Mouse (Mus musculus): ENCODE measurements around the gene Fbxl18. TPM values are rescaled to one million over a fixed set of nuclear protein-coding genes. Genes with fewer than 3 reads are reported as not detected.

Fbxl18 gene
- total RNA-seq (2014; rRNA removed) (24.9 and 38.0 TPM in 2 replicates), polyA plus RNA-seq (2015; fragmentation: Nextera tagmentation; extraction: Ambion mirVana) (14.9 and 27.0 TPM in 2 replicates)

DNA sequence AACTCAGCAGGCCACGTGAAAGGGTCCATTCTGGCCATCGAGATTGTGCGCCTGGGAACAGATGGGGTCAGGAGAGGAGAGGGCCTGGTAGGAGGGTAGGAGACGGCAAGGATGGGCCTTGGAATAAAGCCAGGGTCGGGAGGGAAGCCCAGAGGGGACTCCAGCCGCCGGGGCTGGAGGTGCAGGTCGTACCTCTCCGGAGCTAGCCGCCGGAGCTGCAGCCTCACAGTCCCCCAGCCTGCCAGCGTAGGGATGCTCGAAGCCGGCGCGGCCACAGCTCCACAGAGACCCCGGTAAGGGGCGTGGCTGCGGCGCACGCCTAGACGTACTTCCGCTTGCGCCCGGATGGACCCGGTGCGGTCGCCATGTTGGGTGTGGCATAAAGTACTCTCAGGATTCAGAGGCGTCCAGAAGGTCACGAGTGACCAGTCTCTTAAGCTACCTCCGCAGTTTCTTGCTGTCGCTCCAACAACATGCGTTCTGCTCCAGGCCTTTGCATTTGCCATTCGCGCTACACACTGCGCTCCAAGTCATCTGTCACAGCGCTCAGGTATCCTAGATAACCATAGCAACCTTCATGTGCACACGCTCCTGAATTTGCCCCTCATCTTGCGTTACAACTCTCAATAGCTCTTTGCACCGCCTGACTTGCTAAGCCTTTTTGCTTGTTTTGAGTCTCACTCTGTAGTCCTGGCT, at the start of gene Fbxl18:
Gene Fbxl18 (minus strand): TSS at position 504 of the 696 bp plus-strand sequence.
- peak within 1 kb of the TSS; percentile 82 for H3K9ac ChIP-seq
- under 1% methylated on average over 40 of the region's 40 CpGs for WGBS
- H3K27me3 ChIP-seq (ENCODE audit: insufficient read depth, low read length), result no peaks in the 10 kb centered on the region
- H3K4me1 ChIP-seq (ENCODE audit: insufficient read depth), result peaks cover 8% of the 10 kb centered on the region
- peak within 1 kb of the TSS; percentile 65 for H3K4me3 ChIP-seq (ENCODE audit: low read depth, low read length)
- peak within 1 kb of the TSS; percentile 71 for H3K27ac ChIP-seq (ENCODE audit: low read depth, low read length)
- peak; percentile 93 for DNase-seq
- no peak for TF ChIP-seq CTCF (IDR thresholded peaks at IDR 0.05; ENCODE audit: low read depth)
- ATAC-seq, result peak; percentile 98
- peak within 1 kb of the TSS; percentile 71 for H3K4me2 ChIP-seq (ENCODE audit: low read depth)
- no peaks in the 10 kb centered on the region for H3K9me3 ChIP-seq (ENCODE audit: low read length)
- peaks cover 13% of the 10 kb centered on the region; the same call in 1 of the 2 replicates for H3K36me3 ChIP-seq (ENCODE audit: insufficient read depth)

DNA sequence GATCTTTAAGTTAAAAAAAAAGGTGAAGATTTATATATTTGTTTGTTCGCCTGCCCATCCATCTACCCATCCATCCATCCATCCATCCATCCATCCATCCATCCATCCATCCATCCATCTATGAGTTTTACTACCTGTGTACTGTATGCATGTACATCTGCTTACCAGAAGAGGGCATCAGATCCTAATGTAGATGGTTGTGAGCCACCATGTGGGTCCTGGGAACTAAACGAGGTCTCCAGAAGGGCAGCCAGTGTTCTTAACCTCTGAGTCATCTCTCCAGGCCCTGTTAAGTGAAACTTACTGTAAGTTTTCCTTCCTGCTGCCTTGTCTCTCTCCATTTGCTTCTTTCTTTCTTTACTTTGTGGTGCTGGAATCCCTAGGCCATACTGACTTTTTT, 45.2 kb upstream of the Fbxl18 start:
- Histone ChIP-seq H3K27me3 (ENCODE audit: insufficient read depth, low read length) (no peaks in the 10 kb centered on the region), H3K4me1 (ENCODE audit: insufficient read depth) (no peaks in the 10 kb centered on the region), H3K36me3 (ENCODE audit: insufficient read depth) (no peaks in the 10 kb centered on the region), H3K4me2 (ENCODE audit: low read depth) (no peak overlapping the region), H3K9me3 (ENCODE audit: low read length) (no peaks in the 10 kb centered on the region), H3K9ac (no peak overlapping the region), H3K27ac (ENCODE audit: low read depth, low read length) (no peak overlapping the region), H3K4me3 (ENCODE audit: low read depth, low read length) (no peak overlapping the region)
- DNase-seq (no peak), ATAC-seq (no peak)
- 66% methylated on average over 2 of the region's 2 CpGs for WGBS
- TF ChIP-seq CTCF (IDR thresholded peaks at IDR 0.05; ENCODE audit: low read depth), result peak; percentile 39

DNA sequence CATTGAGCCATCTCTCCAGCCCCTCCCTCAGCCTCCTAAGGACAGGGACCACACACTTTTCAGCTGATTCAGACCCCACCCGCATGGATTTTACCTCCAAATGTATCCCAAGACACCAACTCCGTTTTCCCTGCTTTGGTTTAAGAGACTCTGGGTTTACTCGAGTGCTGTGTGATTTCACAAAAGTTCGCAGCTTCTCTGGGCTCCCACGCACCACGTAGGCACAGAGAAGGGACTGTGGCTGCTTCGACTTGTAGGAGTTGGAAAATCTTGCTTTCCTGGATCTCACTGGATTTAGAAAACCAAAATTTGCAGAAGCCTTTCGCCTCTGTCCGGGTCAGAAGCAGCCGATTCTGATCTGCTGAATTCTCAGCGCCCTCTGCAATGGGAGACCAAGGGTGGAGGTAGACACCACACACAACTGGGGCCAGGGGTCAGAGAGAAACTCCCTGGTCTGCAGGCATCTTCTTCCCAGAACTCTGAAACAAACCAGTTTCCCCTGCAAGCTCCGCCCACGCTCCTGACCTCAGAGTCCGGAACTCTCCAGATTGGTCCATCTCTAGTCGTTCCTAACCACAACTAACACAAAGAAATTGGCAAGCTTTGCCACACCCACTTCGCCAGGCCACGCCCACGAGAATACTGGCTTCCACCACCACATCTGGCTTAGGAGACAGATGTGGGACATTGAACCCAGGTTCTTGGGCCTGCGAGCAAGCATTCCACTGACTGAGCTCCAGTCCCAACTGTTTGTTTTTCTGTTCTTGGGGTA, 42.9 kb upstream of the Fbxl18 start:
- Histone ChIP-seq H3K27me3 (ENCODE audit: insufficient read depth, low read length) (no peaks in the 10 kb centered on the region), H3K4me3 (ENCODE audit: low read depth, low read length) (no peak overlapping the region), H3K9me3 (ENCODE audit: low read length) (no peaks in the 10 kb centered on the region), H3K4me2 (ENCODE audit: low read depth) (no peak overlapping the region), H3K27ac (ENCODE audit: low read depth, low read length) (no peak overlapping the region), H3K9ac (no peak overlapping the region), H3K4me1 (ENCODE audit: insufficient read depth) (no peaks in the 10 kb centered on the region), H3K36me3 (ENCODE audit: insufficient read depth) (no peaks in the 10 kb centered on the region)
- no peak for TF ChIP-seq CTCF (IDR thresholded peaks at IDR 0.05; ENCODE audit: low read depth)
- no peak for DNase-seq
- ATAC-seq, result no peak
- WGBS, result 40% methylated on average over 19 of the region's 19 CpGs

DNA sequence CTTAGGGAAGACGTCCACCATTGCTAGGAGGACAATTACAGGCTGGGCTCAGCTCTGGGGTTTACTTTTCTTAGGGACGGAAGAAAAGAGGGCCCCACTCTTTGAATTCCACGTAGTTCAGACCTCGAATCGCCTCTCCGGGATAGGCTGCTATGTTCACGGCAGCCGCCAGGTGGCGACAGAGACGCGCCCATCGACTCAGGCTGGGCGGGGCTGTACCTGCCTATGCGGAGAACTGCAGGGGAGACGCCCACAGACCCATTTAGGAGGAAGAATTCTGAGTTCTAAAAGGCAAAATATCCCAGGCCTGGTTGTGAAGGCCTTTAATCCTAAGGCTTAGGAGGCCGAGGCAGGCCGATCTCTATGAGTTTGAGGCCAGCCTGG, 41.1 kb upstream of the Fbxl18 start:
- Histone ChIP-seq H3K4me1 (ENCODE audit: insufficient read depth) (no peaks in the 10 kb centered on the region), H3K4me3 (ENCODE audit: low read depth, low read length) (no peak overlapping the region), H3K9me3 (ENCODE audit: low read length) (no peaks in the 10 kb centered on the region), H3K27ac (ENCODE audit: low read depth, low read length) (no peak overlapping the region), H3K9ac (no peak overlapping the region), H3K36me3 (ENCODE audit: insufficient read depth) (no peaks in the 10 kb centered on the region), H3K27me3 (ENCODE audit: insufficient read depth, low read length) (no peaks in the 10 kb centered on the region), H3K4me2 (ENCODE audit: low read depth) (peak overlapping the region; percentile 13)
- DNase-seq (peak; percentile 81), ATAC-seq (peak; percentile 68; the same call in 1 of the 2 replicates)
- 5% methylated on average over 17 of the region's 17 CpGs for WGBS
- peak; percentile 94 for TF ChIP-seq CTCF (IDR thresholded peaks at IDR 0.05; ENCODE audit: low read depth)

DNA sequence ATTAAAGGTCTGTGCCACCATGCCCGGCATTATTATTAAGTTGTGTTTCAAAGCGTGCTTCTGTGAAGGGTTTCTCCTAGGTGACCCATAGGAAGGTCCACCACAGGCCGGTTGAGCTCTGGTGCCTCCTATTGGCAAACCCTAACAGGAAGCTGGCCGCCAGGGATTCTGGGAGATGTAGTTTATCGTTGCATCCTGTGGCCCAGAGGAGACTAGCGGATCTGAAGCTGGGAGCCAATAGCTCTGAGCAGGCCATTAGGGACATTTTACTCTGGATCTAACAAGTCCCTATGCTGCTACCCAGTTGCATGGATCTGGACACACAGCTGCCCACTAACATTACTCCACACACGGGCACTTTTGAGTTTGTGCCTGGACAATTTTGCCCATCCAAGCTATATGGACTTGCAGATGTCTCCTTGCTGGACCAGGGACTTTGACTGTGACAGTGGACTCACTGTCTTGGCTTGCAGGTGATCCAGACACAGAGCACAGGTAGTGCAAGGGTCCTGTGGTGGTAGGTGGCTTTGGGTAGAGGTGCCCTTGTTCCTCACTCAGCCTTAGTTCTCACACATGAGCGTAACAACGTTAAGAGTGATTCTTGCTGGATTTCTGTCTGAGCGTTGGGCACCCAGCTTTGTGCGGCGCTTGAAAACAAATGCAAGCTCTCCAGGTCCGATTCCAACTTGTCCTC, 40.6 kb upstream of the Fbxl18 start:
- Histone ChIP-seq H3K4me1 (ENCODE audit: insufficient read depth) (no peaks in the 10 kb centered on the region), H3K27ac (ENCODE audit: low read depth, low read length) (no peak overlapping the region), H3K36me3 (ENCODE audit: insufficient read depth) (no peaks in the 10 kb centered on the region), H3K9me3 (ENCODE audit: low read length) (no peaks in the 10 kb centered on the region), H3K4me3 (ENCODE audit: low read depth, low read length) (no peak overlapping the region), H3K27me3 (ENCODE audit: insufficient read depth, low read length) (no peaks in the 10 kb centered on the region), H3K9ac (no peak overlapping the region), H3K4me2 (ENCODE audit: low read depth) (peak overlapping the region; percentile 13)
- peak; percentile 54 for ATAC-seq
- TF ChIP-seq CTCF (IDR thresholded peaks at IDR 0.05; ENCODE audit: low read depth), result peak; percentile 51
- 14% methylated on average over 13 of the region's 13 CpGs for WGBS
- DNase-seq, result peak; percentile 51

DNA sequence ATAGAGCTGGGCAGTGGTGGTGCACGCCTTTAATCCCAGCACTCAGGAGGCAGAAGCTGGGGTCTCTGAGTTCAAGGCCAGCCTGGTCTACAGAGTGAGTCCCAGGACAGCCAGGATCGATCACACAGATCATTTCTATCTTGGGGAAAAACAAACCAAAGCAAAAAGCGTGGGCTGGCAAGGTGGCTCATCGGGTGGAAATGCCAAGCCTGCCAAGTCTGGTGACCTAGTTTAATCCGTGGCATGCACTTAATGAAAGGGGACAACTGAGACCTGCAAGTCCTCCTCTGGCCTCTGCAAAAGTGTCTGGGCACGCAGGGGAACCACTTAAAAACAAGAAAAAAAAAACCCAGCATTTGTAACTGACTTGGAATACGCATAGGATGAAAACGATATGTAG, 37.5 kb upstream of the Fbxl18 start:
- H3K27me3 ChIP-seq (ENCODE audit: insufficient read depth, low read length), result no peaks in the 10 kb centered on the region
- WGBS, result 63% methylated on average over 8 of the region's 8 CpGs
- no peak overlapping the region for H3K4me2 ChIP-seq (ENCODE audit: low read depth)
- no peak for ATAC-seq
- no peak for DNase-seq
- no peak overlapping the region for H3K4me3 ChIP-seq (ENCODE audit: low read depth, low read length)
- no peak overlapping the region for H3K9ac ChIP-seq
- 0 out of 2 replicates have a peak, but pooled peaks cover 5% of the 10 kb centered on the region for H3K4me1 ChIP-seq (ENCODE audit: insufficient read depth)
- no peak overlapping the region for H3K27ac ChIP-seq (ENCODE audit: low read depth, low read length)
- TF ChIP-seq CTCF (IDR thresholded peaks at IDR 0.05; ENCODE audit: low read depth), result no peak
- no peaks in the 10 kb centered on the region for H3K36me3 ChIP-seq (ENCODE audit: insufficient read depth)
- H3K9me3 ChIP-seq (ENCODE audit: low read length), result no peaks in the 10 kb centered on the region
